Mouse (Mus musculus): ENCODE results near the gene Sfmbt2. TPM values are rescaled to one million over a fixed set of nuclear protein-coding genes. Genes with fewer than 3 reads are reported as not detected.

The Sfmbt2 gene
- polyA plus RNA-seq (2012; rRNA removed): 0.03 TPM in 2 replicates

GRCm38 (mm10) chr2:10370176-10370575 is at the start of gene Sfmbt2:
TSS of gene Sfmbt2 (plus strand) at chr2:10370510.

Other genes with a start within 250 kb of the Sfmbt2 start
- gene Itih2, start 239.1 kb upstream of the Sfmbt2 start, polyA plus RNA-seq (2012; rRNA removed): 2.1 and 4.0 TPM in 2 replicates
- gene Itih5, start 216.9 kb upstream of the Sfmbt2 start, polyA plus RNA-seq (2012; rRNA removed): 33.7 and 39.4 TPM in 2 replicates

Measured in colon, adult 2 months (tissue).